ENCODE assay signal across 8 mouse cellular contexts in genomic region chr7:116307871-116308631, GRCm38 (mm10). TPM values are rescaled to one million over a fixed set of nuclear protein-coding genes. Genes with fewer than 3 reads are reported as not detected.
DNase-seq lines count a peak whose midpoint lies in the region; ATAC-seq and TF ChIP-seq lines count a peak whose summit lies in the region.

Plekha7 (minus strand) TSS chr7:116308376.

- peak; percentile 47 for ATAC-seq in heart, embryonic 13.5 days (ENCODE audit: extremely low read depth, insufficient number of reproducible peaks, low FRiP score, low TSS enrichment)
- ATAC-seq in kidney, postnatal 0 days (replicated peaks; ENCODE audit: low FRiP score, low read depth), result peak; percentile 70
- peak; percentile 56 for ATAC-seq in neural tube, embryonic 14.5 days (ENCODE audit: low read depth)

- H3K4me2 ChIP-seq in heart, embryonic 13.5 days, result peak within 1 kb of the TSS; percentile 98
- peak within 1 kb of the TSS; percentile 97 for H3K4me2 ChIP-seq in kidney, postnatal 0 days (ENCODE audit: low read length)
- peak within 1 kb of the TSS; percentile 100 for H3K4me2 ChIP-seq in neural tube, embryonic 14.5 days (ENCODE audit: low read depth, low read length)

- peaks cover 25% of the 10 kb centered on the region for H3K27me3 ChIP-seq in heart, embryonic 13.5 days (replicated peaks)
- H3K27me3 ChIP-seq in kidney, postnatal 0 days (ENCODE audit: insufficient read depth, low read length), result no peaks in the 10 kb centered on the region
- H3K27me3 ChIP-seq in neural tube, embryonic 14.5 days (ENCODE audit: control insufficient read depth, insufficient read depth, low read length), result peaks cover 4% of the 10 kb centered on the region; the same call in 1 of the 2 replicates

- under 1% methylated on average over 63 of the region's 65 CpGs for whole genome bisulfite sequencing in heart, embryonic 13.5 days
- WGBS in kidney, postnatal 0 days, result under 1% methylated on average over 63 of the region's 65 CpGs
- under 1% methylated on average over 51 of the region's 65 CpGs for WGBS in neural tube, embryonic 14.5 days

- no peaks in the 10 kb centered on the region for H3K9me3 ChIP-seq in heart, embryonic 13.5 days
- H3K9me3 ChIP-seq in kidney, postnatal 0 days (replicated peaks; ENCODE audit: low read length), result no peaks in the 10 kb centered on the region
- no peaks in the 10 kb centered on the region for H3K9me3 ChIP-seq in neural tube, embryonic 14.5 days (ENCODE audit: control insufficient read depth, low read length)

- H3K27ac ChIP-seq in heart, embryonic 13.5 days (replicated peaks), result peak within 1 kb of the TSS; percentile 68
- peak within 1 kb of the TSS; percentile 91 for H3K27ac ChIP-seq in kidney, postnatal 0 days
- H3K27ac ChIP-seq in neural tube, embryonic 14.5 days (ENCODE audit: low read depth, low read length), result no peak within 1 kb of the TSS

- H3K4me3 ChIP-seq in heart, embryonic 13.5 days, result peak within 1 kb of the TSS; percentile 85
- peak within 1 kb of the TSS; percentile 68 for H3K4me3 ChIP-seq in kidney, postnatal 0 days (replicated peaks; ENCODE audit: low read depth, low read length)
- H3K4me3 ChIP-seq in neural tube, embryonic 14.5 days (ENCODE audit: low read depth, low read length), result peak within 1 kb of the TSS; percentile 67

- no peak for TF ChIP-seq CTCF in kidney, postnatal 0 days (IDR thresholded peaks at IDR 0.05; ENCODE audit: low read depth)

- peak within 1 kb of the TSS; percentile 81 for H3K9ac ChIP-seq in heart, embryonic 13.5 days
- H3K9ac ChIP-seq in kidney, postnatal 0 days (ENCODE audit: low read depth, low read length), result peak within 1 kb of the TSS; percentile 77
- H3K9ac ChIP-seq in neural tube, embryonic 14.5 days (replicated peaks; ENCODE audit: low read depth, low read length), result peak within 1 kb of the TSS; percentile 42

- no peaks in the 10 kb centered on the region for H3K36me3 ChIP-seq in heart, embryonic 13.5 days
- H3K36me3 ChIP-seq in kidney, postnatal 0 days (ENCODE audit: insufficient read depth, low read length), result no peaks in the 10 kb centered on the region
- no peaks in the 10 kb centered on the region for H3K36me3 ChIP-seq in neural tube, embryonic 14.5 days (ENCODE audit: control insufficient read depth, insufficient read depth, low read length)

- H3K4me1 ChIP-seq in heart, embryonic 13.5 days, result peaks cover 30% of the 10 kb centered on the region
- H3K4me1 ChIP-seq in kidney, postnatal 0 days (replicated peaks; ENCODE audit: insufficient read depth, low read length), result no peaks in the 10 kb centered on the region
- no peaks in the 10 kb centered on the region for H3K4me1 ChIP-seq in neural tube, embryonic 14.5 days (ENCODE audit: control insufficient read depth, insufficient read depth, low read length)

- DNase-seq in left cerebral cortex, adult 18-20 months (ENCODE audit: low spot score in 2 of 2), result peak in 1 of 2 experiments; percentile 15
- DNase-seq in left cerebral cortex, adult 9 months (ENCODE audit: low spot score in 2 of 2), result no peak
- peak; percentile 33 to 41 for DNase-seq in cerebellum, postnatal 14 days
- DNase-seq in kidney, postnatal 0 days (ENCODE audit: low spot score), result peak; percentile 67
- DNase-seq in lung, adult 18-20 months, result peak; percentile 59 to 70
- DNase-seq in thymus, postnatal 4 days, result peak; percentile 76

RNA-seq across cellular contexts. Expression of gene Plekha7, which starts in this region (rescaled TPM):
- total RNA-seq in left cerebral cortex, adult 18-20 months (2021), result 10 to 100 TPM; 18.7 to 21.5 TPM
- 38.4 and 41.7 TPM in 2 replicates for polyA plus RNA-seq in heart, embryonic 13.5 days (2015; fragmentation: Nextera tagmentation; extraction: Ambion mirVana)
- polyA plus RNA-seq in kidney, postnatal 0 days (2015; fragmentation: Nextera tagmentation; extraction: Ambion mirVana), result 11.8 and 12.1 TPM in 2 replicates
- 4.5 and 6.1 TPM in 2 replicates for polyA plus RNA-seq in neural tube, embryonic 14.5 days (2014; fragmentation: Nextera tagmentation; extraction: Ambion mirVana)

Comparison
In these comparisons a context has a peak if more than half of its experiments do, and no peak if none do; other contexts are left out.
1. DNase-seq: peak in cerebellum, postnatal 14 days (2 of 2), kidney, postnatal 0 days (single experiment), lung, adult 18-20 months (2 of 2) and thymus, postnatal 4 days (single experiment); none in left cerebral cortex, adult 9 months (0 of 2).
2. Peak in every context shown above with its lines, with median percentiles within 50 percentile points of each other: ATAC-seq, H3K4me2 ChIP-seq, H3K4me3 ChIP-seq and H3K9ac ChIP-seq.